Mouse (Mus musculus): ENCODE measurements at regions not wholly inside any gene's neighbourhood (a gene's known extent, or its start where the extent isn't known, plus 50 kb on each side); places are given as distances from the start of the nearest gene placed in this dataset.

DNA sequence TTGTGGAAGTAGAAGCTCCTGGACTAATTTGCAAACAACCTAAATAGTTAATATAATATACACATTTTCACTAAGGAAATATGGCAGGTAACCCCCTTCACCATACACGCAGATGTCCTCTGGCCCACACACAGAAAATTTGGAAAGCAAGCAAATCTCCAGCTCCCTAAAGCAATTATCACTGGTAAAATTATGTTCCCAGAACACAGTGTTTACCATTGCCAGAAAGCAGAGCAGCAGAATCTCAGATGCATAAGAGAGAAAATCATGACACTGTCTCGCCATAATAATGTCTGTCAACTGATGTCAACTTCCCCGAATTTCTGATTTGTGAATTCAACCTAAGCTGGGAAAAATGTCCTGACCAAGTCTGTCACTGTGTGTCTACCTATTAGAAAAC lies 999.1 kb downstream of the Gsdmc2 start:
- ATAC-seq (ENCODE audit: low read depth), result no peak
- Histone ChIP-seq H3K9ac (replicated peaks; ENCODE audit: low read depth, low read length) (no peak overlapping the region), H3K27ac (ENCODE audit: low read depth, low read length) (no peak overlapping the region), H3K9me3 (ENCODE audit: control insufficient read depth, low read length) (no peaks in the 10 kb centered on the region), H3K4me3 (ENCODE audit: low read depth, low read length) (no peak overlapping the region), H3K27me3 (ENCODE audit: control insufficient read depth, insufficient read depth, low read length) (no peaks in the 10 kb centered on the region), H3K36me3 (ENCODE audit: control insufficient read depth, insufficient read depth, low read length) (no peaks in the 10 kb centered on the region), H3K4me1 (ENCODE audit: control insufficient read depth, insufficient read depth, low read length) (no peaks in the 10 kb centered on the region), H3K4me2 (ENCODE audit: low read depth, low read length) (no peak overlapping the region)
- WGBS, result 89% methylated on average over 3 of the region's 3 CpGs

DNA sequence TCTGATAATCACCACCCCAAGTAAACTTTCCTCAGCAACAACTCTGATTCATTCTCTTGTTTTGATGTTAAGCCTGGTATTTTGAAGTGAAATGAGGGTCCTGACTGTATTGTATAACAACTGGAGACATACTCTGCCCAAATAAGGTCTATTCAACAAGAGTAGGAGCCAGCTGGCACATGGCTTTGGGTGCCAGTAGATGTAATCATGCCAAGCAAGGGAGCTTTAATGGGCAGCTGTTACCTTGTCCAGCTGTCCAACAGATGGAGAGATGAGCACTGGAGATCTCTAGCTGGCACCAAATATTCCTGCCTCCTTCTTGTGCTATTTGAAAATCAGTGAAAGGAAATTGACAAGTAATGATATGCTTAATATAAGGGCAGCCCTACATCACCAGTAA lies 1019.4 kb downstream of the Gsdmc2 start:
- H3K4me3 ChIP-seq (ENCODE audit: low read depth, low read length), result no peak overlapping the region
- no peak for ATAC-seq (ENCODE audit: low read depth)
- no peak overlapping the region for H3K27ac ChIP-seq (ENCODE audit: low read depth, low read length)
- no peak overlapping the region for H3K9ac ChIP-seq (replicated peaks; ENCODE audit: low read depth, low read length)
- H3K36me3 ChIP-seq (ENCODE audit: control insufficient read depth, insufficient read depth, low read length), result no peaks in the 10 kb centered on the region
- H3K27me3 ChIP-seq (ENCODE audit: control insufficient read depth, insufficient read depth, low read length), result no peaks in the 10 kb centered on the region
- H3K4me2 ChIP-seq (ENCODE audit: low read depth, low read length), result no peak overlapping the region
- no peaks in the 10 kb centered on the region for H3K9me3 ChIP-seq (ENCODE audit: control insufficient read depth, low read length)
- H3K4me1 ChIP-seq (ENCODE audit: control insufficient read depth, insufficient read depth, low read length), result no peaks in the 10 kb centered on the region

- H3K9me3 ChIP-seq (ENCODE audit: control insufficient read depth, low read length), result no peaks in the 10 kb centered on the region
- no peaks in the 10 kb centered on the region for H3K36me3 ChIP-seq (ENCODE audit: control insufficient read depth, insufficient read depth, low read length)
- no peaks in the 10 kb centered on the region for H3K27me3 ChIP-seq (ENCODE audit: control insufficient read depth, insufficient read depth, low read length)
- WGBS, result 77% methylated on average over 1 of the region's 1 CpGs
- no peak overlapping the region for H3K27ac ChIP-seq (ENCODE audit: low read depth, low read length)
- no peak overlapping the region for H3K4me2 ChIP-seq (ENCODE audit: low read depth, low read length)
- no peak overlapping the region for H3K9ac ChIP-seq (replicated peaks; ENCODE audit: low read depth, low read length)
- H3K4me1 ChIP-seq (ENCODE audit: control insufficient read depth, insufficient read depth, low read length), result no peaks in the 10 kb centered on the region
- H3K4me3 ChIP-seq (ENCODE audit: low read depth, low read length), result no peak overlapping the region
- no peak for ATAC-seq (ENCODE audit: low read depth)
These were observed 1021.0 kb downstream of the Gsdmc2 start for GRCm38 (mm10) chr15:62823861-62824518.

DNA sequence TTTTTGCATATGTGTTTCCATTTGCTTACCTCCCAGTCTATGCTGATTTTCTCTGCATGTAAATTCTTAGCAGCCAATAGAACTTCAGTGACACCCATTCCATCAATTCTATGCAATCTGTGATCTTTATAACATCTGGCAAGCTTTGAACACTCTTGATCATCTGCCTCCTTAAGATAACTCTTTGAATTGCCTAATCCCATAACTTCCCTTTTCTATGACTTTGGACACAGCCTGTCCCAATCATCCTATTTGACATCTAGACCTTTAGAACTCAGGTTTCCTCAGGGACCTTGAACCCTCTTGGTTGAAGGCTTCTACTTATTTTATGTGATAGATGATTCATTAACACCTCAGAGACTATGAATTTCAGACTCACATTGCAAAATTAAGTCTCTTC lies 1022.7 kb downstream of the Gsdmc2 start:
- no peak overlapping the region for H3K9ac ChIP-seq (replicated peaks; ENCODE audit: low read depth, low read length)
- no peaks in the 10 kb centered on the region for H3K27me3 ChIP-seq (ENCODE audit: control insufficient read depth, insufficient read depth, low read length)
- no peaks in the 10 kb centered on the region for H3K4me1 ChIP-seq (ENCODE audit: control insufficient read depth, insufficient read depth, low read length)
- ATAC-seq (ENCODE audit: low read depth), result no peak
- no peak overlapping the region for H3K27ac ChIP-seq (ENCODE audit: low read depth, low read length)
- H3K9me3 ChIP-seq (ENCODE audit: control insufficient read depth, low read length), result no peaks in the 10 kb centered on the region
- H3K36me3 ChIP-seq (ENCODE audit: control insufficient read depth, insufficient read depth, low read length), result no peaks in the 10 kb centered on the region
- no peak overlapping the region for H3K4me3 ChIP-seq (ENCODE audit: low read depth, low read length)
- no peak overlapping the region for H3K4me2 ChIP-seq (ENCODE audit: low read depth, low read length)

DNA sequence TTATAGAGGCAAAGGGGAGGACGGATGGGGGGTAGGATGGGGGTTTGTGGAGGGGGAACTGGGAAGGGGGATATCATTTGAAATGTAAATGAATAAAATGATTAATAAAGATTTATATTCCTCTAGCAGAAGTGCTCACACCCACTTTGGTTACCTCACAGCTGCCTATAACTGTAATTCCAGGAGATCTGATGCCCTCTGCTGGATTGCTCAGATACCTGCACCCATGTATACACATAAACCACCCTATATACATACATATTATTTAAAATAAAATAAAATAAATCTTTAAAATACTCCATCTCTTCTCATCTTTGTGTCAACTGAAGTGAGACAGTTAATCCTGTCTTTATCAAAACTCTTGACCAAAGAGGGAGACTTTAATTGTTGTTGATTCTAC lies 1031.9 kb downstream of the Gsdmc2 start:
- no peak overlapping the region for H3K4me2 ChIP-seq (ENCODE audit: low read depth, low read length)
- H3K9ac ChIP-seq (replicated peaks; ENCODE audit: low read depth, low read length), result no peak overlapping the region
- H3K36me3 ChIP-seq (ENCODE audit: control insufficient read depth, insufficient read depth, low read length), result no peaks in the 10 kb centered on the region
- no peak for ATAC-seq (ENCODE audit: low read depth)
- H3K4me1 ChIP-seq (ENCODE audit: control insufficient read depth, insufficient read depth, low read length), result no peaks in the 10 kb centered on the region
- H3K27me3 ChIP-seq (ENCODE audit: control insufficient read depth, insufficient read depth, low read length), result no peaks in the 10 kb centered on the region
- no peak overlapping the region for H3K27ac ChIP-seq (ENCODE audit: low read depth, low read length)
- H3K9me3 ChIP-seq (ENCODE audit: control insufficient read depth, low read length), result no peaks in the 10 kb centered on the region
- H3K4me3 ChIP-seq (ENCODE audit: low read depth, low read length), result no peak overlapping the region
- WGBS, result 100% methylated on average over 1 of the region's 1 CpGs

- 66% methylated on average over 2 of the region's 2 CpGs for WGBS
- Histone ChIP-seq H3K27me3 (ENCODE audit: control insufficient read depth, insufficient read depth, low read length) (no peaks in the 10 kb centered on the region), H3K4me1 (ENCODE audit: control insufficient read depth, insufficient read depth, low read length) (no peaks in the 10 kb centered on the region), H3K4me3 (ENCODE audit: low read depth, low read length) (no peak overlapping the region), H3K36me3 (ENCODE audit: control insufficient read depth, insufficient read depth, low read length) (no peaks in the 10 kb centered on the region), H3K4me2 (ENCODE audit: low read depth, low read length) (no peak overlapping the region), H3K9me3 (ENCODE audit: control insufficient read depth, low read length) (no peaks in the 10 kb centered on the region), H3K27ac (ENCODE audit: low read depth, low read length) (no peak overlapping the region), H3K9ac (replicated peaks; ENCODE audit: low read depth, low read length) (no peak overlapping the region)
- no peak for ATAC-seq (ENCODE audit: low read depth)
These were observed 1033.0 kb downstream of the Gsdmc2 start for GRCm38 (mm10) chr15:62812026-62812425.

DNA sequence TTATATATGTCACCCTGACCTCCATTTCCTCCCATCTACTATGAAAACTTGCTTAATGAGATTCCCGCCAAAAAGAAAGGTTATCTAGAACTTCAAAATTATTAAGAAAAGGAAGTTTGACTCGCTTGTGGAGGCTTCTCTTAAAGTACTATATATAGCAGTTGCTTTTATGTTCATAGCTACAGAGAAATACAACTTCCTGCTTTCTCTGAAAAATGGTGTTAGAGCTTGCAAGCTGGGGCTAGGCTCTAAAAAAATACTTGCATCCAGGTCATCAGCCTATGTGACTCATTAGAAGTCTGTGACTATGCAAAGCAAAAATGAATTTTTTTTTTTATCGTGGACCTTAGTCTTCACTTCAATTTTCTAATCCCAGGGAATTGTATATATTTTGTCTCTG lies 1035.7 kb downstream of the Gsdmc2 start:
- Histone ChIP-seq H3K9ac (replicated peaks; ENCODE audit: low read depth, low read length) (no peak overlapping the region), H3K4me3 (ENCODE audit: low read depth, low read length) (no peak overlapping the region), H3K27ac (ENCODE audit: low read depth, low read length) (no peak overlapping the region), H3K27me3 (ENCODE audit: control insufficient read depth, insufficient read depth, low read length) (no peaks in the 10 kb centered on the region), H3K9me3 (ENCODE audit: control insufficient read depth, low read length) (no peaks in the 10 kb centered on the region), H3K4me2 (ENCODE audit: low read depth, low read length) (no peak overlapping the region), H3K4me1 (ENCODE audit: control insufficient read depth, insufficient read depth, low read length) (no peaks in the 10 kb centered on the region), H3K36me3 (ENCODE audit: control insufficient read depth, insufficient read depth, low read length) (no peaks in the 10 kb centered on the region)
- 87% methylated on average over 3 of the region's 3 CpGs for WGBS
- ATAC-seq (ENCODE audit: low read depth), result no peak

DNA sequence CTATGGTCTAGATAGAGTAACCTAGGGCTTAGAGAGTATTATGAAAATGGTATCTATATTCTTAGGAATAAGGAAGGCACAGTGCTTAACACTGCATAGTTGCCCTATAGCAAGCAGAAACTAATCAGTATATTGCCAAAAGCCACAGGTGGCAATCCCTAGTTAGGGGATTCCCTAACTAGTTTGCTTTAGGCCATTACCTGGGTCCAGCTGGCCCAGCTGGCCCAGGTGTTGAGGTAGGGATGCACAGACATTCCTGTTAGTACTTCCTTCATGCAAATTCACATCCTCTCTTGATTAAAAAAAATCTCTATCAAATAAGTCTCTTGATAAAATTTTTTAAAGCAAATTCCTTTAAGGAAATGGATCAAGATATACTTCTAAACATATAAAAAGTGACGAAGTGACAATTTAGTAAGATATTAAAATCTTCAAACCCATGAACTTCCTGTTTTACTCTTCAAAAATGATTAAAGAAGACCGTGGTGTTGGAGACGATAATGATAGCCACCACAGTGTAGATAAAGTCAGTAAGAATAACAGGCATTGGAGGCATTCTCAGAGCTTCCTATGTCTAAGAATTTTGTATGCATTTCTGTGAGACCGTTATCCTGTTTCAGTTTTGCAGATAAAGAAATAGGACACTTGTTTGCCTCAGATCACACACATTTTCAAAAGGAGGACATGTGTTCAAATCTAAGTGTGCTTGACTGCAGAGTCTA lies 1036.7 kb downstream of the Gsdmc2 start:
- Histone ChIP-seq H3K4me2 (ENCODE audit: low read depth, low read length) (no peak overlapping the region), H3K9me3 (ENCODE audit: control insufficient read depth, low read length) (no peaks in the 10 kb centered on the region), H3K4me3 (ENCODE audit: low read depth, low read length) (no peak overlapping the region), H3K27ac (ENCODE audit: low read depth, low read length) (no peak overlapping the region), H3K9ac (replicated peaks; ENCODE audit: low read depth, low read length) (no peak overlapping the region), H3K36me3 (ENCODE audit: control insufficient read depth, insufficient read depth, low read length) (no peaks in the 10 kb centered on the region), H3K27me3 (ENCODE audit: control insufficient read depth, insufficient read depth, low read length) (no peaks in the 10 kb centered on the region), H3K4me1 (ENCODE audit: control insufficient read depth, insufficient read depth, low read length) (no peaks in the 10 kb centered on the region)
- WGBS, result 95% methylated on average over 4 of the region's 4 CpGs
- no peak for ATAC-seq (ENCODE audit: low read depth)

DNA sequence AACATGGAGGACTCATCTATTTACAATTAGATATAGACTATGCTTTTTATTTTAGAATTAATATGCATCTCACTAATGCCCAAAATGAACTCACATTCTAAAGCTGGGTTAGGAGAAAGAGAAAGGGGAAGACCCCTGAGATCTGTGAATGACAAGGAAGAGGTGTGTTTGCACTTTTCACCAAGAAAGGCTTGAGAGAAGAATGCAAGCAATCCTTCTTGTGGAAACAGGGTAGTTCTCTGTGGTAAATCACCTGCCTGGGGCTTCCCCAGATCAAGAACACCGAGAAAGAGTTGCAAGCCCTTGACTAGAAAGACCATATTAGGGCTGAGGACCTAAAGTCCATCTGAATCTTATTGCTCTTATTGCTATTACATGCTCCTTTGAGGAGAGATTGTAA lies 1037.6 kb downstream of the Gsdmc2 start:
- no peak overlapping the region for H3K4me3 ChIP-seq (ENCODE audit: low read depth, low read length)
- 82% methylated on average over 1 of the region's 1 CpGs for WGBS
- no peak overlapping the region for H3K4me2 ChIP-seq (ENCODE audit: low read depth, low read length)
- no peaks in the 10 kb centered on the region for H3K4me1 ChIP-seq (ENCODE audit: control insufficient read depth, insufficient read depth, low read length)
- H3K36me3 ChIP-seq (ENCODE audit: control insufficient read depth, insufficient read depth, low read length), result no peaks in the 10 kb centered on the region
- H3K9me3 ChIP-seq (ENCODE audit: control insufficient read depth, low read length), result no peaks in the 10 kb centered on the region
- no peaks in the 10 kb centered on the region for H3K27me3 ChIP-seq (ENCODE audit: control insufficient read depth, insufficient read depth, low read length)
- no peak overlapping the region for H3K27ac ChIP-seq (ENCODE audit: low read depth, low read length)
- no peak for ATAC-seq (ENCODE audit: low read depth)
- H3K9ac ChIP-seq (replicated peaks; ENCODE audit: low read depth, low read length), result no peak overlapping the region

All from neural tube, embryonic 14.5 days (tissue).